Mouse (Mus musculus) liver, embryonic 15.5 days (tissue): ENCODE data around the gene Zhx3. TPM values are rescaled to one million over a fixed set of nuclear protein-coding genes. Genes with fewer than 3 reads are reported as not detected.

ENCODE experiments used
- ATAC-seq: fragments of 200-750 bp; cut with Nextera tagmentation; 2 replicates; pipeline ENCODE4 v1.8.0; 2017; ENCODE audit warnings: moderate number of reproducible peaks, mild to moderate bottlenecking, moderate library complexity; ENCODE audit not compliant: insufficient read depth
- H3K27ac ChIP-seq: fragments of 300-500 bp; sonication (generic); replicated peaks from 2 replicates; pipeline ENCODE4 v1.5.1; 2015; ENCODE audit warnings: mild to moderate bottlenecking, inconsistent platforms
- H3K27me3 ChIP-seq: fragments of 300-500 bp; sonication (generic); 2 replicates; pipeline ENCODE4 v1.6.1; 2015; ENCODE audit warnings: mild to moderate bottlenecking, inconsistent platforms
- H3K36me3 ChIP-seq: fragments of 300-500 bp; sonication (generic); replicated peaks from 2 replicates; pipeline ENCODE4 v1.6.1; 2015; ENCODE audit warnings: moderate library complexity, mild to moderate bottlenecking, inconsistent platforms
- H3K4me1 ChIP-seq: fragments of 300-500 bp; sonication (generic); replicated peaks from 2 replicates; pipeline ENCODE4 v1.6.1; 2015; ENCODE audit warnings: inconsistent platforms
- H3K4me2 ChIP-seq: fragments of 300-500 bp; sonication (generic); 2 replicates; pipeline ENCODE4 v1.6.1; 2015; ENCODE audit warnings: moderate library complexity, mild to moderate bottlenecking, inconsistent platforms
- H3K4me3 ChIP-seq: fragments of 300-500 bp; sonication (generic); replicated peaks from 2 replicates; pipeline ENCODE4 v1.5.1; 2015; ENCODE audit warnings: mild to moderate bottlenecking, inconsistent platforms
- H3K9ac ChIP-seq: fragments of 300-500 bp; sonication (generic); 2 replicates; pipeline ENCODE4 v1.6.1; 2015; ENCODE audit warnings: moderate library complexity, mild to moderate bottlenecking, inconsistent platforms
- H3K9me3 ChIP-seq: fragments of 300-500 bp; sonication (generic); replicated peaks from 2 replicates; pipeline ENCODE4 v1.6.1; 2016; ENCODE audit warnings: inconsistent platforms
- WGBS: fragments of 180-500 bp; shearing (Covaris S2); methylation state at CpG from one replicate; pipeline ENCODE4 v1.1.7; 2015; ENCODE audit warnings: mixed read lengths; ENCODE audit not compliant: insufficient replicate concordance; 5-methylcytosine and 5-hydroxymethylcytosine counted together
- polyA plus RNA-seq: library from polyadenylated mRNA; unstranded; fragments of >200 nt; fragmentation: Nextera tagmentation; extraction: Ambion mirVana; gene quantifications from 2 replicates; pipeline ENCODE4 v1.2.1, GENCODE M21; 2015

The Zhx3 gene
- polyA plus RNA-seq, 1 experiment from 2014 or later: 2.3 TPM

DNA sequence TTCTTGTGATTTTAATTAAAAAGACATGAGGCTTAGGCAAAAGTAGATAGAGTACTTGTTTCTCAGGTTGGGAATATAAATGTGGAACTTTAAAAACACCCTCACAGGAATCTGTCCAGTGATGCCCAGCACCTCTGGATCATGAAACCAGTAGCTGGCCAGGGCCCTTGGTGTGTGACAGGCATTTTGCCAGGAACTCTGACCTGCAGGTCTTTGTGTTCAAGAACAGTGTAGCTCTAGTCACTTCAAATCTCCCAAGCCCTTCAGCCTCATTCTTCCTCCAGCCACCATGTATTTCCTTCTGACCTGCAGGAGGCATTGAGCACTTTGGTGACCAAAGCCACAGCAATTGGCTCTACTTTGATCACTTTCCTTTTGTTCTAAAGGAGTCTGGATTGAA lies 102.4 kb downstream of the Zhx3 start:
- Histone ChIP-seq H3K27me3 (no peaks in the 10 kb centered on the region), H3K4me1 (no peaks in the 10 kb centered on the region), H3K4me2 (no peak overlapping the region), H3K9ac (no peak overlapping the region), H3K4me3 (no peak overlapping the region), H3K27ac (no peak overlapping the region), H3K9me3 (no peaks in the 10 kb centered on the region), H3K36me3 (no peaks in the 10 kb centered on the region)
- no peak for ATAC-seq

DNA sequence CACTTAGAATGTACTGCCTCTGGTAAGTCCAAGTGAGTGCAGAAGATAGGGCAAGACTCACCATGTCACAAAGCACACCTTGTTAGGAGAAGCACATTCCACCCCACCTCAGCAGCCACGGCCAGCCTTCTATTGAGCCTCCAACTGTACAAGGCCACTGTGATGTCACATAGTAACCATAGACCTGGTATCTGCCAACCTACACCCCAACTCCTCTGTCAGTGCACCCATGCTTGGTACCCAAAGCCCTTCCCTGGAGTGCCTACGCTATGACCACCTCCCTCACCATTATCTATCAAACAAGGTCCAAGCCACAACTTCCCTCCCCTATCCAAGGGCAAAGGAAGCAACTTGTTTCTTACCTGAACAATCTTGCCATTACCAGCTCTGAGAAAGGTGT lies 103.8 kb downstream of the Zhx3 start:
- no peaks in the 10 kb centered on the region for H3K9me3 ChIP-seq
- H3K27ac ChIP-seq: no peak overlapping the region
- no peaks in the 10 kb centered on the region for H3K36me3 ChIP-seq
- 59% methylated on average over 2 of the region's 2 CpGs for WGBS
- no peak overlapping the region for H3K9ac ChIP-seq
- no peak for ATAC-seq
- H3K4me2 ChIP-seq: no peak overlapping the region
- no peaks in the 10 kb centered on the region for H3K4me1 ChIP-seq
- H3K4me3 ChIP-seq: no peak overlapping the region
- no peaks in the 10 kb centered on the region for H3K27me3 ChIP-seq

DNA sequence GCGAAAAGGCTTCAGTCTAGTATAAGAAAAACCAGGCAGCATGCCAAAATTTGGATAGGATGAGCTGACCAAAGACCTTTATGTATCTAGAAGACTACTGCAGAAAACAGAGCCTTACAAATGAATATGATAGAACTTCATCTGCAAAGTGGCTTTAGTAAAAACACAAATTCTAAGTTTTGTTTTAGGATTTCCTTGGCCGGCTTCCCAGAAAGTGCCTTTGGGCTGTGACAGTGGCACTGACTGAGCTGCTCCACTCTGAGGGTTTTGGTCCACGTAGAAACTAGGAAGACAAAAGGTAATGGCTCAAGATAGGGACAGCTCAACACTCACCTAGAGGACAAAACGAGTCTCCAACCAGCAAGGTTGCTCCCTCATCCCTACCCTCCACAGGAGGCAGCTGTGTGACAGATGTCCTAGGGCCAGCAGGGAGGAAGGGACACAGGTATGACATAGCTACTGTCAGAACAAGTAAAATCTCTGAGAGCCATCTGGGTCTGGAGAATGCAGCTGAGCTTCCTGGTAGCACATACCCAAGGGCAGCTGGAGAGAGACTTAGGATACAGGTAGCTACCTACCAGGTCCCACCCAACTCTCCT lies 104.6 kb downstream of the Zhx3 start:
- H3K27ac ChIP-seq: no peak overlapping the region
- WGBS: 57% methylated on average over 4 of the region's 4 CpGs
- no peak overlapping the region for H3K4me3 ChIP-seq
- H3K36me3 ChIP-seq: no peaks in the 10 kb centered on the region
- H3K27me3 ChIP-seq: no peaks in the 10 kb centered on the region
- no peak for ATAC-seq
- no peak overlapping the region for H3K9ac ChIP-seq
- no peaks in the 10 kb centered on the region for H3K9me3 ChIP-seq
- no peaks in the 10 kb centered on the region for H3K4me1 ChIP-seq
- H3K4me2 ChIP-seq: no peak overlapping the region

- Histone ChIP-seq H3K36me3 (no peaks in the 10 kb centered on the region), H3K4me2 (no peak overlapping the region), H3K9ac (no peak overlapping the region), H3K27ac (no peak overlapping the region), H3K9me3 (no peaks in the 10 kb centered on the region), H3K27me3 (no peaks in the 10 kb centered on the region), H3K4me3 (no peak overlapping the region), H3K4me1 (no peaks in the 10 kb centered on the region)
- ATAC-seq: no peak
- WGBS: 60% methylated on average over 2 of the region's 2 CpGs
Measured at GRCm38 (mm10) chr2:160767201-160767600, 105.6 kb downstream of the Zhx3 start.

GRCm38 (mm10) chr2:160766371-160766771 lies 106.4 kb downstream of the Zhx3 start:
- H3K4me3 ChIP-seq: no peak overlapping the region
- no peaks in the 10 kb centered on the region for H3K27me3 ChIP-seq
- no peak overlapping the region for H3K27ac ChIP-seq
- H3K4me1 ChIP-seq: no peaks in the 10 kb centered on the region
- no peaks in the 10 kb centered on the region for H3K36me3 ChIP-seq
- WGBS: 64% methylated on average over 5 of the region's 5 CpGs
- H3K9me3 ChIP-seq: no peaks in the 10 kb centered on the region
- no peak for ATAC-seq
- H3K4me2 ChIP-seq: no peak overlapping the region
- no peak overlapping the region for H3K9ac ChIP-seq

- H3K4me2 ChIP-seq: no peak overlapping the region
- H3K9me3 ChIP-seq: no peaks in the 10 kb centered on the region
- no peak overlapping the region for H3K9ac ChIP-seq
- H3K27ac ChIP-seq: no peak overlapping the region
- H3K27me3 ChIP-seq: no peaks in the 10 kb centered on the region
- H3K4me1 ChIP-seq: no peaks in the 10 kb centered on the region
- 59% methylated on average over 3 of the region's 3 CpGs for WGBS
- H3K4me3 ChIP-seq: no peak overlapping the region
- H3K36me3 ChIP-seq: no peaks in the 10 kb centered on the region
- no peak for ATAC-seq
Measured at GRCm38 (mm10) chr2:160765096-160765495, 107.7 kb downstream of the Zhx3 start.

DNA sequence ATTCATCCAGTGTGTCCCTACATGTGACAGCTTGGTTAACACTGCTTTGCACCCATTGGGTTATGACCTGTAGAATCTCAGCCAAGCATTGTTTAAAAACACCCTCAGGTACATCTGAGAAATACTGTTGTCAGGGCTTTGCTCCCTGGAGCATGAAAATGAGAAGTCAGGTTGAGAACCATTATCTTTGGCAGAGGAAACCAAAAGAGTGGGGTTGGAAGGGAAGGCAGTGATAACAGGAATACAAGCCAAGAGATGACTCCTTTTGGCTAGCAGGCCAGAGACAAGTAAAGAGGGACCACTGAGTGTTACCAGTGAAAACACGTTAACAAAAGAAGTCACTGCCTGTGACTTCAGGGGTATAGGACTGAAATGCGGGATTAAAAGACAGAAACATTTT lies 108.4 kb downstream of the Zhx3 start:
- Histone ChIP-seq H3K9me3 (no peaks in the 10 kb centered on the region), H3K27ac (no peak overlapping the region), H3K4me2 (no peak overlapping the region), H3K9ac (no peak overlapping the region), H3K4me3 (no peak overlapping the region), H3K27me3 (no peaks in the 10 kb centered on the region), H3K36me3 (0 out of 2 replicates have a peak, but pooled peaks cover 6% of the 10 kb centered on the region), H3K4me1 (no peaks in the 10 kb centered on the region)
- no peak for ATAC-seq
- WGBS: 55% methylated on average over 2 of the region's 2 CpGs

DNA sequence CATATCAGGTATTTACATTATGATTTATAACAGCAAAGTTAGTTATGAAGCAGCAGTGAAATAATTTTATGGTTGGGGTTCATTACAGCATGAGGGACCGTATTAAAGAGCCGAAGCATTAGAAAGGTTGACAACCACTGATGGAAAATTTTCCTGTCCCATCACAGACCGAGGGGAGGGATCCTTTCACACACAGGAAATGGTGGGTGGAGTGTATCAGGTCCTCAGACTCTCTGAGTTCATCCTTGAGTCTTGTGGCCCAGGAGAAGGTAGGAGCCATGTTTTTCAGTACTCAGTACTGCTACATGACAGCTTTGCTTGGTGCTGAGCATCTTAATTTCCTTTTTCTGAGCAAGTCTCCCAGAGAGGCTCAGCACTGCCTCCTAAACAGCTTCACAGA lies 109.0 kb downstream of the Zhx3 start:
- ATAC-seq: no peak
- H3K9me3 ChIP-seq: no peaks in the 10 kb centered on the region
- WGBS: 48% methylated on average over 3 of the region's 3 CpGs

GRCm38 (mm10) chr2:160760433-160761184 lies 112.2 kb downstream of the Zhx3 start:
- H3K9me3 ChIP-seq: no peaks in the 10 kb centered on the region
- H3K36me3 ChIP-seq: peaks cover 6% of the 10 kb centered on the region; the same call in 1 of the 2 replicates
- no peak overlapping the region for H3K27ac ChIP-seq
- no peak overlapping the region for H3K9ac ChIP-seq
- no peaks in the 10 kb centered on the region for H3K27me3 ChIP-seq
- H3K4me1 ChIP-seq: no peaks in the 10 kb centered on the region
- H3K4me2 ChIP-seq: no peak overlapping the region
- WGBS: 69% methylated on average over 9 of the region's 9 CpGs
- H3K4me3 ChIP-seq: no peak overlapping the region
- peak; percentile 23; the same call in 1 of the 2 replicates for ATAC-seq

More for the DNA sequence above, 109.0 kb downstream of the Zhx3 start:
- H3K9ac ChIP-seq: no peak overlapping the region
- no peak overlapping the region for H3K4me3 ChIP-seq
- no peaks in the 10 kb centered on the region for H3K4me1 ChIP-seq
- no peaks in the 10 kb centered on the region for H3K27me3 ChIP-seq
- H3K36me3 ChIP-seq: peaks cover 6% of the 10 kb centered on the region; the same call in 1 of the 2 replicates
- no peak overlapping the region for H3K4me2 ChIP-seq
- H3K27ac ChIP-seq: no peak overlapping the region

DNA sequence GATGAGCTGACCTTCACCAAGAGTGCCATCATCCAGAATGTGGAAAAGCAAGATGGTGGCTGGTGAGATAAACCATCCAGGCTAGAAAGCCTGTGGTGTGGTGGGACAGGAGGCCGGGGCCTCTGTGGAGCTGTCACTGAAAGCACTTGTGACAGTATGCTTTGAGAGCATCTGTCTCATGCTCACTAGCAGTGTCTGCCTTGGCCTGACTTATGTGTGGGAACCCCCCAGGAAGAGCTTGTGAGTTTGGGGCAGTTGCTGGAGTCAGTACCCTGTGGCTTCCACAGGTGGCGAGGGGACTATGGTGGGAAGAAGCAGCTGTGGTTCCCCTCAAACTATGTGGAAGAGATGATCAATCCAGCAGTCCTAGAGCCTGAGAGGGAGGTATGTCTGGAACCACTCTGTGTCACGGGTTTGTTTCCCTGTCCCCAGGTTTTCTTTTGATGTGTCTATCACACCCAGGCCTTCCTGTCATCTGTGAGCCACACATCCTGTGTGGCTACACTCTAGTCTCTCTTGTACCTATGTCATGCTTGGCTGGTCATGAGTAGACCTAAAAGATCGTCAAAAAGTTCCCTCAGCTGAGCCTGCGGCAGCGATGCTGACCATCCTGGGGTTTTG lies 116.1 kb downstream of the Zhx3 start:
- Histone ChIP-seq H3K4me1 (no peaks in the 10 kb centered on the region), H3K4me2 (no peak overlapping the region), H3K27ac (no peak overlapping the region), H3K9me3 (no peaks in the 10 kb centered on the region), H3K27me3 (no peaks in the 10 kb centered on the region), H3K36me3 (peaks cover 15% of the 10 kb centered on the region; the same call in 1 of the 2 replicates), H3K9ac (no peak overlapping the region), H3K4me3 (no peak overlapping the region)
- ATAC-seq: no peak
- WGBS: 43% methylated on average over 6 of the region's 6 CpGs

DNA sequence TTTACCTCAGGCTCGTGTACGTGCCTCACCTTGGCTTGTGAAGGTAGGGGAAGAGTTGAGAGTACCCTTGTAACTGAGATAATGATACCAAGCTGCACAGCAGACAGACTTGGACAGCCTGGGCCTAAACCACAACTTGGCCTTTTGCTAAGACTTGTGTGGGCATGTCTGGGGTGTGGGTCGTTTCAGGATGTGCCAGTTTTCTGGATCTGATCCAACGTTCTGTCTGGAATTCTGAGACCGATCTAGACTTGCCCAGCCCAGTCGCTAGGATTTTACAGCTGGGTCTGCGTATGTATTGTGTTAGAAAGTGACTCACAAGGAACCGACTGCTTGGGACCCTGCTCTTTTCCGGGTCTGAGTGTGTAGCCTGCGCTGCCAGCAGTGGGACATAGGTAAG lies 125.7 kb downstream of the Zhx3 start:
- Histone ChIP-seq H3K36me3 (peaks cover 18% of the 10 kb centered on the region; the same call in 1 of the 2 replicates), H3K27me3 (no peaks in the 10 kb centered on the region), H3K9me3 (no peaks in the 10 kb centered on the region), H3K4me2 (no peak overlapping the region), H3K9ac (no peak overlapping the region), H3K4me1 (peaks cover 7% of the 10 kb centered on the region; the same call in 1 of the 2 replicates), H3K27ac (no peak overlapping the region), H3K4me3 (no peak overlapping the region)
- ATAC-seq: no peak
- WGBS: 65% methylated on average over 10 of the region's 10 CpGs
